Comparison of ENCODE assay signal across 24 mouse cellular contexts in genomic region chr3:157021632-157022031, GRCm38 (mm10).
"Had no signal": no experiment of that assay in that cellular context is flagged by ENCODE, and none has a peak within 500 bp of the region (broad histone marks: within the 10 kb centered on the region; RNA-seq: fewer than 3 reads in every experiment).

No protein-coding gene starts in this region.

- H3K9me3 ChIP-seq: limb, embryonic 15.5 days; megakaryocyte, embryonic 14.5 days; midbrain, embryonic 10.5 days; midbrain, embryonic 13.5 days; neural tube, embryonic 12.5 days; neural tube, embryonic 15.5 days had no signal

- H3K27me3 ChIP-seq: limb, embryonic 15.5 days; megakaryocyte, embryonic 14.5 days; midbrain, embryonic 13.5 days; neural tube, embryonic 12.5 days; neural tube, embryonic 15.5 days had no signal

- ATAC-seq: hindbrain, postnatal 0 days; inflammation-experienced regulatory T-cells, adult 6 months; intestine, embryonic 16.5 days; liver, postnatal 0 days; midbrain, embryonic 13.5 days had no signal

- H3K36me3 ChIP-seq: limb, embryonic 15.5 days; midbrain, embryonic 10.5 days; midbrain, embryonic 13.5 days; neural tube, embryonic 12.5 days; neural tube, embryonic 15.5 days had no signal

- H3K27ac ChIP-seq: hindbrain, postnatal 0 days; left cerebral cortex, adult 2 months; limb, embryonic 15.5 days; liver, embryonic 14.5 days; midbrain, embryonic 10.5 days; midbrain, embryonic 13.5 days; neural tube, embryonic 12.5 days; neural tube, embryonic 15.5 days; stomach, postnatal 0 days had no signal

- DNase-seq: kidney, adult 2 months; kidney, postnatal 10 days; kidney, postnatal 36 days; layer of hippocampus, postnatal 36 days; liver, postnatal 0 days; right cerebral cortex, adult 18-20 months; right cerebral cortex, postnatal 14 days; right cerebral cortex, postnatal 4 days; thymus, adult 2 months; thymus, postnatal 14 days; thymus, postnatal 4 days had no signal

- H3K4me3 ChIP-seq: left cerebral cortex, adult 2 months; limb, embryonic 15.5 days; megakaryocyte, embryonic 14.5 days; midbrain, embryonic 10.5 days; midbrain, embryonic 13.5 days; neural tube, embryonic 12.5 days; neural tube, embryonic 15.5 days had no signal

- H3K4me2 ChIP-seq: limb, embryonic 15.5 days; liver, embryonic 11.5 days; midbrain, embryonic 13.5 days; neural tube, embryonic 12.5 days; neural tube, embryonic 15.5 days had no signal

- H3K4me1 ChIP-seq: limb, embryonic 15.5 days; megakaryocyte, embryonic 14.5 days; midbrain, embryonic 10.5 days; midbrain, embryonic 13.5 days; neural tube, embryonic 12.5 days; neural tube, embryonic 15.5 days had no signal

- H3K9ac ChIP-seq: limb, embryonic 15.5 days; liver, embryonic 14.5 days; liver, postnatal 0 days; midbrain, embryonic 13.5 days; neural tube, embryonic 12.5 days; neural tube, embryonic 15.5 days had no signal
